ENCODE assay signal across 8 mouse cellular contexts in the genomic region with DNA sequence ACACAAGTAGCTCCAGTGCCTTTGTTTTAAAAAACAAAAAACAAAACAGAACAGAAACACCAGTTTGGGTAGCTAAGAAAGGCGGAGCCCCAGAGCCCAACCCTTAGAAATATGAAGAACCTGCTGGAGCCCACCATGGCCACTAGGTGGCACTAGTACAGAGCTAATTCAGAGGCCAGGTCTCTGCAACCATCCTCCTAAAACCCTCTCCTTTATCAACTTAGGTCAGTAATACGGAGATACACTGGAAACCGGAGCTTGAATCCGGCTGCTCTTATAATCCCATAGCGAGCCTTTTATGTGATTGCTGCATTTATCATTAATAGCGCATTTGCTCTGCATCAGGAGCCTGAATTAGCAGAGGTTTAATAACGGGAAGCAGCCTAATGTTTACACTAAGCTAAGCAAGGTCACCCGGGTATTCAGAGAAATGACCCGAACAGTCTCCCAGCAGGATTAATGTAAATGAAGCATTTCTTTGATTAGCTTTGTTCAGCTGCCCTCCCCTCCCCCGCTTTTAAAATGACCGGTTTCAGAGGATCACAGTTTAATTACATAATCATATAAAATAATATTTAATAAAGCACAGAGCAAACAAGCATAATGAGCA. TPM values are rescaled to one million over a fixed set of nuclear protein-coding genes. Genes with fewer than 3 reads are reported as not detected.
DNase-seq lines count a peak whose midpoint lies in the region.

No protein-coding gene starts in this region.

- WGBS in macrophage (ENCODE audit: missing documents): 3% methylated on average over 9 of the region's 11 CpGs

- H3K27ac ChIP-seq in macrophage: peak overlapping the region; percentile 8; the same call in 1 of the 2 replicates

- no peaks in the 10 kb centered on the region for H3K79me2 ChIP-seq in macrophage (ENCODE audit: inconsistent target)

- H3K36me3 ChIP-seq in macrophage (ENCODE audit: inconsistent target): no peaks in the 10 kb centered on the region

- DNase-seq in adrenal gland, postnatal 10 days: peak; percentile 76
- peak; percentile 90 for DNase-seq in embryo, embryonic 10 days (ENCODE audit: low spot score)
- DNase-seq in gastrocnemius, postnatal 10 days: peak; percentile 64
- peak; percentile 73 for DNase-seq in hindlimb bud, embryonic 11.5 days (ENCODE audit: extremely low spot score, low read depth, low spot score)
- peak; percentile 51 to 59 for DNase-seq in left cerebral cortex, adult 8-10 months (ENCODE audit: low spot score in 2 of 2)
- peak; percentile 89 for DNase-seq in right cerebral cortex, postnatal 10 days (ENCODE audit: low spot score in 2 of 2)
- DNase-seq in yolk sac, embryonic 10.5 days (ENCODE audit: low spot score): peak; percentile 65

- H3K4me3 ChIP-seq in macrophage (ENCODE audit: inconsistent target): no peak overlapping the region

RNA-seq across cellular contexts. Expression of a gene that starts 53.9 kb away (rescaled TPM):
- total RNA-seq in adrenal gland, postnatal 10 days (2021): not detected
- not detected for total RNA-seq in gastrocnemius, postnatal 10 days (2021)
- total RNA-seq in left cerebral cortex, adult 8-10 months (2022): not detected
- not detected for total RNA-seq in macrophage (2018; cell fraction: chromatin; rRNA removed)
- not detected for total RNA-seq in macrophage (2018; cell fraction: cytosol; rRNA removed)
- not detected for total RNA-seq in macrophage (2018; cell fraction: nucleus; rRNA removed)
- not detected in 3 replicates for polyA plus RNA-seq in macrophage (2018)
